Mouse (Mus musculus) embryonic facial prominence, embryonic 14.5 days (tissue): ENCODE measurements around the gene Tril. TPM values are rescaled to one million over a fixed set of nuclear protein-coding genes. Genes with fewer than 3 reads are reported as not detected.

Experiments used
- ATAC-seq: fragments of 200-750 bp; cut with Nextera tagmentation; 2 replicates; pipeline ENCODE4 v1.8.0; 2017; ENCODE audit warnings: low read depth, moderate number of reproducible peaks, moderate TSS enrichment
- DNase-seq: peaks from one replicate; pipeline ENCODE4 v3.0.0-alpha.2; 2015; ENCODE audit warnings: low spot score
- H3K27ac ChIP-seq: fragments of 300-500 bp; sonication (generic); replicated peaks from 2 replicates; pipeline ENCODE4 v1.5.1; 2014; ENCODE audit warnings: low read depth, mild to moderate bottlenecking, low read length, moderate library complexity
- H3K27me3 ChIP-seq: fragments of 300-500 bp; sonication (generic); replicated peaks from 2 replicates; pipeline ENCODE4 v1.6.1; 2014; ENCODE audit warnings: low read length; ENCODE audit not compliant: control insufficient read depth, insufficient read depth
- H3K36me3 ChIP-seq: fragments of 300-500 bp; sonication (generic); 2 replicates; pipeline ENCODE4 v1.6.1; 2014; ENCODE audit warnings: low read length, mixed read lengths; ENCODE audit not compliant: control insufficient read depth, insufficient read depth
- H3K4me1 ChIP-seq: fragments of 300-500 bp; sonication (generic); 2 replicates; pipeline ENCODE4 v1.6.1; 2014; ENCODE audit warnings: antibody characterized with exemption, low read length; ENCODE audit not compliant: control insufficient read depth, insufficient read depth
- H3K4me2 ChIP-seq: fragments of 300-500 bp; sonication (generic); 2 replicates; pipeline ENCODE4 v1.6.1; 2014; ENCODE audit warnings: low read depth, mild to moderate bottlenecking, low read length, moderate library complexity, mixed read lengths
- H3K4me3 ChIP-seq: fragments of 300-500 bp; sonication (generic); 2 replicates; pipeline ENCODE4 v1.5.1; 2014; ENCODE audit warnings: low read depth, mild to moderate bottlenecking, low read length
- H3K9ac ChIP-seq: fragments of 300-500 bp; sonication (generic); 2 replicates; pipeline ENCODE4 v1.6.1; 2014; ENCODE audit warnings: low read depth, mild to moderate bottlenecking, low read length, moderate library complexity, mixed read lengths
- H3K9me3 ChIP-seq: fragments of 300-500 bp; sonication (generic); 2 replicates; pipeline ENCODE4 v1.6.1; 2016; ENCODE audit warnings: low read length; ENCODE audit not compliant: control insufficient read depth
- WGBS: fragments of 180-500 bp; shearing (Covaris S2); extraction: QIAGEN DNeasy Blood & Tissue Kit; methylation state at CpG from one replicate; pipeline ENCODE4 v1.1.7; 2014; 5-methylcytosine and 5-hydroxymethylcytosine counted together
- polyA plus RNA-seq: library from polyadenylated mRNA; unstranded; fragments of >200 nt; fragmentation: Nextera tagmentation; extraction: Ambion mirVana; gene quantifications from 2 replicates; pipeline ENCODE4 v1.2.1, GENCODE M21; 2014

Tril gene
- polyA plus RNA-seq = 27.0 and 35.9 TPM in 2 replicates

- under 1% methylated on average over 38 of the region's 43 CpGs for WGBS
Observed at GRCm38 (mm10) chr6:53820486-53820985, at the start of gene Tril. Gene Tril, minus strand, starts transcription at chr6:53820830.

GRCm38 (mm10) chr6:53863011-53863410 lies 42.4 kb upstream of the Tril start:
- Histone ChIP-seq H3K36me3 (no peaks in the 10 kb centered on the region), H3K27me3 (no peaks in the 10 kb centered on the region), H3K4me2 (no peak overlapping the region), H3K4me3 (no peak overlapping the region), H3K9me3 (no peaks in the 10 kb centered on the region), H3K4me1 (peaks cover 8% of the 10 kb centered on the region; the same call in 1 of the 2 replicates), H3K9ac (no peak overlapping the region), H3K27ac (no peak overlapping the region)
- 71% methylated on average over 2 of the region's 2 CpGs for WGBS
- ATAC-seq (no peak), DNase-seq (no peak)

More at GRCm38 (mm10) chr6:53820486-53820985, at the start of gene Tril:
- Histone ChIP-seq H3K9me3 (no peaks in the 10 kb centered on the region), H3K4me3 (peak within 1 kb of the TSS; percentile 59), H3K27me3 (peaks cover 3% of the 10 kb centered on the region; the same call in 1 of the 2 replicates), H3K4me1 (peaks cover 38% of the 10 kb centered on the region), H3K9ac (peak within 1 kb of the TSS; percentile 77), H3K36me3 (0 out of 2 replicates have a peak, but pooled peaks cover 9% of the 10 kb centered on the region), H3K4me2 (peak within 1 kb of the TSS; percentile 92), H3K27ac (peak within 1 kb of the TSS; percentile 95)
- peak; percentile 94 for DNase-seq
- ATAC-seq = peak; percentile 81

- Histone ChIP-seq H3K27ac (no peak overlapping the region), H3K4me1 (peaks cover 40% of the 10 kb centered on the region), H3K27me3 (no peaks in the 10 kb centered on the region), H3K9me3 (no peaks in the 10 kb centered on the region), H3K36me3 (no peaks in the 10 kb centered on the region), H3K4me2 (no peak overlapping the region), H3K4me3 (no peak overlapping the region), H3K9ac (no peak overlapping the region)
- 33% methylated on average over 1 of the region's 1 CpGs for WGBS
- no peak for DNase-seq
- no peak for ATAC-seq
Observed at GRCm38 (mm10) chr6:53859106-53859505, 38.5 kb upstream of the Tril start.

- H3K4me1 ChIP-seq = peaks cover 41% of the 10 kb centered on the region
- H3K9ac ChIP-seq = no peak overlapping the region
- H3K9me3 ChIP-seq = no peaks in the 10 kb centered on the region
- H3K36me3 ChIP-seq = no peaks in the 10 kb centered on the region
- peak; percentile 86 for DNase-seq
- WGBS = 23% methylated on average over 7 of the region's 7 CpGs
- no peak overlapping the region for H3K4me3 ChIP-seq
- 0 out of 2 replicates have a peak overlapping the region, but pooled peaks have one; percentile 61 for H3K27ac ChIP-seq
- H3K27me3 ChIP-seq = no peaks in the 10 kb centered on the region
- no peak overlapping the region for H3K4me2 ChIP-seq
- ATAC-seq = peak; percentile 67
Observed at GRCm38 (mm10) chr6:53857822-53858221, 37.2 kb upstream of the Tril start.

- Histone ChIP-seq H3K36me3 (no peaks in the 10 kb centered on the region), H3K27ac (peak overlapping the region; percentile 61), H3K9me3 (no peaks in the 10 kb centered on the region), H3K27me3 (no peaks in the 10 kb centered on the region), H3K9ac (no peak overlapping the region), H3K4me2 (no peak overlapping the region), H3K4me1 (peaks cover 41% of the 10 kb centered on the region), H3K4me3 (no peak overlapping the region)
- no peak for DNase-seq
- no peak for ATAC-seq
- WGBS = 68% methylated on average over 2 of the region's 2 CpGs
Observed at GRCm38 (mm10) chr6:53856775-53857174, 36.1 kb upstream of the Tril start.

GRCm38 (mm10) chr6:53854971-53855856 lies 34.6 kb upstream of the Tril start:
- ATAC-seq (peak; percentile 67; the same call in 1 of the 2 replicates), DNase-seq (peak; percentile 80)
- H3K4me1 ChIP-seq = peaks cover 41% of the 10 kb centered on the region
- H3K4me3 ChIP-seq = no peak overlapping the region
- H3K4me2 ChIP-seq = no peak overlapping the region
- no peaks in the 10 kb centered on the region for H3K9me3 ChIP-seq
- WGBS = 64% methylated on average over 12 of the region's 12 CpGs
- no peak overlapping the region for H3K9ac ChIP-seq
- peak overlapping the region; percentile 63 for H3K27ac ChIP-seq
- H3K27me3 ChIP-seq = no peaks in the 10 kb centered on the region
- H3K36me3 ChIP-seq = no peaks in the 10 kb centered on the region

- no peak for DNase-seq
- Histone ChIP-seq H3K27ac (0 out of 2 replicates have a peak overlapping the region, but pooled peaks have one; percentile 33), H3K4me3 (no peak overlapping the region), H3K4me2 (no peak overlapping the region), H3K27me3 (no peaks in the 10 kb centered on the region), H3K9ac (no peak overlapping the region), H3K4me1 (peaks cover 39% of the 10 kb centered on the region), H3K36me3 (no peaks in the 10 kb centered on the region), H3K9me3 (no peaks in the 10 kb centered on the region)
- 74% methylated on average over 2 of the region's 2 CpGs for WGBS
- ATAC-seq = no peak
Observed at GRCm38 (mm10) chr6:53854226-53854625, 33.6 kb upstream of the Tril start.

- H3K27me3 ChIP-seq = no peaks in the 10 kb centered on the region
- H3K27ac ChIP-seq = no peak overlapping the region
- H3K9me3 ChIP-seq = no peaks in the 10 kb centered on the region
- H3K9ac ChIP-seq = no peak overlapping the region
- 68% methylated on average over 3 of the region's 3 CpGs for WGBS
- H3K4me1 ChIP-seq = peaks cover 34% of the 10 kb centered on the region
- no peaks in the 10 kb centered on the region for H3K36me3 ChIP-seq
- ATAC-seq (no peak), DNase-seq (no peak)
- no peak overlapping the region for H3K4me3 ChIP-seq
- no peak overlapping the region for H3K4me2 ChIP-seq
Observed at GRCm38 (mm10) chr6:53853546-53853945, 32.9 kb upstream of the Tril start.
